Mouse (Mus musculus) layer of hippocampus, adult 11-12 months (tissue): ENCODE results near the gene Psmd11.
"Not testable (repeated sequence)": the region's sequence is repeated elsewhere in the genome, so short reads cannot be mapped to it uniquely, and the experiment has no call there.

Source experiments
- DNase-seq: peaks from one replicate; pipeline ENCODE4 v3.0.0; 2022; ENCODE audit warnings: low spot score

Psmd11 gene

DNA sequence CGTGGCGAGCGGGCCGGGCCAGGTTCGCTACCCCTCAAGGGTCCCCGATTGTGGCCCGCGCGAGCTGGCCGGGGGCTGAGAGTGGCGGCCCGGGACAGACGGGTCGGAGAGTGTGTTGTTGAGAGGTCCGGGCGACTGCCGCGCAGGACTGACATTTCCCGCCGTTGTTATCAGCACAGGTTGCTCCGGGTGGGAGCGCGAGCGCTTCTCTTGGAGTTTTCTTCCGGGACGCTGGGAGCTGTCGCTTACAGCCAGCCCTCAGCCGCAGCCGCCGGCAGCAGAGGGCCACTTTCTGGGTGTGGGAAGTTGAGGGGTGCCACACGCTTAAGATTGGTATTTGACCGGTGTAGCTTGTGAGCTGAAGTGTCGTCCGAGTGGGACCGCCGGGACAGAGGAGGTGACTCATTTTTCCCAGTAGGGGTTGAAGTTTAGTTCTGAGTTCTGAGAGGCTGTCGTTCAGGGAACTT, 627 bp downstream of the Psmd11 start:
- peak; percentile 40 for DNase-seq

DNA sequence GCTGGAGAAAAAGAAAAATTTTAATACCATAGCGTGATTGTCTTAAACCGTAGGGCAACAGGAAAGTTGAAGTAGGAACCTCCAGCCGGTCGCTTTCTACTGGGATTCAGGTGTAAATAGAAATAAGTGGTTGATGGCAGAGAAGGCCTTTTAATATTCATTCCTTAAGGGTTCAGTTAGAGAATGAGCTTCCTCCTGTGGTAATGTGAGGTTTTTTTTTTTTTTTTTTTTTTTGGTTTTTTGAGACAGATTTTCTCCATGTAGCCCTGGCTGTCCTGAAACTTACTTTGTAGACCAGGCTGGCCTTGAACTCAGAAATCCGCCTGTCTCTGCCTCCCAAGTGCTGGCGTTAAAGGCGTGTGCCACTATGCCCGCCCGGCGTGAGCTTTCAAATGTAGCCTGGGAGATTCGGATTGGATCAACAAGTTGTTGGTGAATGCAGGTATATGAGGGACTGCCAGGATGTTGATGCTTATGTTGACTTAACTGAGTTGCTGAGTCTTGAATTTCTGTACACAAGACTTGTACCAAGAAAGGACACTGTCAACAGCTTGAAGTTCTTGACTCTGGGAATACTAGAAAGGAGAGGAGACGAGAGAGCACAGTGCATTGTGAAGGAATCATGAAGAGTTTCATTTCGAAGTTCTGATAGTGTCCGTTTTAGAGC, 1.2 kb downstream of the Psmd11 start:
- no peak for DNase-seq

DNA sequence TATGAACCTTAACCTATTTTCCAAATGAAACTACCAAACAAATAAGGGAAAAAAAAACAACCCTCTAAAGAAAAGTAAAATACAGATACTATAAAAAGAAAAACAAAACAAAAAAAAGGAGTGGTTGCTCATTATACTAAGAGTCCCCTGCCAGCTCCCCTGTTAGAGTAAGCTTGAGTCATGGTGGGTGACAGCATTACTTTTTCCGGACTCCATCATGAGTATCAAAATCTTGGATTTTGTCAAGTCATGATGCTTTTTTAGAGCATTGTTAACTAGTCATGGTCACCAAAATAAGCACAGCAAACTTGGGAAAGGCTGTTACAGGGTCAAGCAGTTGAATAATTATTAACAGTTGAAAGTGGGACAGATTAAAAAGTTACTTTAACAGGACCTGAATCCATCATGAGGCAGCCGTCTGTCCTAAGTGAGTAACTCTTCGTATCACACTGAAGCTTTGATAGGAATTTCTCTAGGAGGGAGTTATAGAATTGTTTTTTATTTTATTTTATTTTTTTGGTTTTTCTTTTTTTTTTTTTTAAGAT, 2.0 kb downstream of the Psmd11 start:
- no peak for DNase-seq

DNA sequence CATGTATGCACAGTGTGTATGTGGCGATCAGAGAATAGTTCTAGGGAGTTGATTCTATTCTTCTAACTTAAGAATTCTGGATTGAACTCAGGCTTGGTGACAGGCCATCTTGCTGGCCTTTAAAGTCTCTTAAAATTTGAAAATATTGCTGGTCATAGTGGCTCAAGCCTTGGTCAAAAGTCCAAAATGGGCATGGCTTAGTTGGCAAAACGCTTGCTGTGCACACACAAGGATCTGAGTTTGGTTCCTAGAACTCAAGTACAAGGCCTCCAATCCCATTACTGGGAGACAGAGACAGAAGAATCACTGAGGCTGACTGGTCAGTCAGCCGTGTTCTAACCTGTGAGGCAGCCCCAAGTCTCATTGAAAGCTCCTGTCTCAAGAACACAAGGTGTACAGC, 18.5 kb downstream of the Psmd11 start:
- no peak for DNase-seq

DNA sequence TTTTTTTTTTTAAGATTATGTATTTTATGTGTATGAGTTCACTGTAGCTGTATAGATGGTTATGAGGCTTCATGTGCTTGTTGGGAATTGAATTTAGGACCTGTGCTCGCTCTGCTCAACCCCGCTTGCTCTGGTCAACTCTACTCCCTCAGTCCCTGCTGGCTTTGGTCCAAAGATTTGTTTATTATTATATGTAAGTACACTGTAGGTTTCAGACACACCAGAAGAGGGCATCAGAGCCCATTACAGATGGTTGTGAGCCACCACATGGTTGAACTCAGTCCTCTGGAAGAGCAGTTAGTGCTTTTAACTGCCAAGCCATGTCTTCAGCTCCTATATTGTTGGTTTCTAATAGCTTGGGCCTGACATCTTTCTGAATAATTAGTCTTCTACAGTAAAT, 21.4 kb downstream of the Psmd11 start:
- no peak for DNase-seq

DNA sequence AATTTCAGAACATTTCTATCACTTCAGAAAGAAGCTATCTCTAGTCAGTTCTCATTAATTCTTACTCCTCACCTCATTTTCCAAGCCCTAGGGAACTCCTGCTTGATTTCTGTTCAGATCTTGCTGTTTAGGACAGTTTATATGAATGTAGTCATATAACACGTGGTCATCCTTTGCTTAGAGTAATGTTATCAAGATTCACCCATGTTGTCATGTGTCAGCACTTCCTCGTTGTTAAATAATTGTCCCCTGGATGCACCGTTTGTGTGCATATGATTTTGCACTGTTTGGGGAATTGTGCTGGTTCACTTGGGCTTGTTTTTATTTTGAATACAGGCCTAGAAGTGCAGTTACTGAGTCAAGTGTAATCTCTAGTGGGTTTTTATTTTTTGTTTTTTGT, 23.8 kb downstream of the Psmd11 start:
- no peak for DNase-seq

DNA sequence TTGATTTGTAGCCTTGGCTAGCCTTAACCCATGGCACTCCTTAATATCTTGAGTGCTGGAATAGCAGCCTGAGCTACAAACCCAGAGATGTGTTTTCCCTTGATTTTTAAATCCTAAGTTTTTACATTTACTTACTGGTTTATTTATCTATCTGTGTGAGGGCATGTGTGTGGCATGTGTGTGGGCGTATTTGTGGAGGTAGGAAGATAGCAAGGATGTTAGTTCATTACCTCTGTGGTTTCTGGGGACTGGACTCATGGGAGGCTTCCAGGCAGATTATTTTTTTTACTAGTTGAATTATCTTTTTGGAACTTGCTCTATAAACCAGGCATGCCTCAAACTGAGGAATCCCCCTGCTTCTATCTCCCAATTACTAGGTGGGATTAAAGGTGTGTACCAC, 24.8 kb downstream of the Psmd11 start:
- DNase-seq = no peak

DNA sequence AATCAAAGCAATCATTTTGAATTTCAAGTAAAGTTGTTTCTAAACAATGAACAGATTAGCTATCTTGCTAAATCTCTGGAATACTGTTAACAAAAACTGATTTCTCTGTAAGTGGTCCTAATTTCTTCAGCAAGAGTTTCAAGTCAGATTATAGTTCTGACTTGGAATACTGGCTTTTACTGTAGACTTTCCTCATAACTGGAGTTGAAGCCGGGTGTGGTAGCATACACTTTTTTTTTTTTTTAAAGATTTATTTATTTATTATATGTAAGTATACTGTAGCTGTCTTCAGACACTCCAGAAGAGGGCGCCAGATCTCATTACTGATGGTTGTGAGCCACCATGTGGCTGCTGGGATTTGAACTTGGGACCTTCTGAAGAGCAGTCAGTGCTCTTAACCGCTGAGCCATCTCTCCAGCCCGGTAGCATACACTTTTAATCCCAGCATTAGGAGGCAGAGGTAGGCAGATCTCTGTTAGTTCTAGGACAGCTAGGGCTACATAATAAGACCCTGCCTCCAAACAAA, 35.3 kb downstream of the Psmd11 start:
- DNase-seq = not testable (repeated sequence)

DNA sequence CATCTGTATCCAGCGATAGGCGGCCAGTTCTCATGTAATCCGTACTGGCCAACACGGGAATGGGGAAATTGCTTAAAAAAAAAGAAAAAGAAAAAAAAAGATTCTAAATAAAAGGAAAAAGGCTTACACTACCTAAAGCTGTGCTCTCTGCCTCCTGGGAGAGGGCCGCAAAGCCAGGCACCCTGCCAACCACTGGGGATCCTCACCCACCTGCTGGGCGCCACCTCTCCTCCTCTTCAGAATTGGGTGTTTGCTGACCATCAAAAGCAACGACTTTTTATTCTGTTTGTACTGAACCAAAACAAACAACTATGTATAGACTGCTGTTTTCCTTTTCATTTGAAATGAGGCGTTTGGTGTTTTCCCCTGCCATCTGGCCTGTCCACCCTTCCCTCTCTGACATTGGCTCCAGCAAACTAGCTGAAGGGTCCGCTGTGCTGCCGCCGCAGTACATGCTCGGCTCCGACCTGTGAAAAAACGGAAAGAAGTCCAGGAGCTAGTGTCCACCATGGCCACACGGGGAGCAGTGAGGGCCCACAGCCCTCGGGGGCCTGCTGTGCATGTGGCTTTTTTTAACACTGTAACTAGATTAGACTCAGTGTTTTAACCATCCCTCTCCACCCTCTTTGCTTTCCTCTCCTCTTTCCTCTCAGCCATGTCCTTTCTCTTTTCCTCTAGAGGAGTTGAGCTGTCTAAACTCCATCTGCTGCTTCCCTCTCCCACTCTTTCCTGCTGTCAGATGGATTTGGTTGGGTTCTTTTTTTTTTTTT, 43.6 kb downstream of the Psmd11 start:
- DNase-seq = no peak

DNA sequence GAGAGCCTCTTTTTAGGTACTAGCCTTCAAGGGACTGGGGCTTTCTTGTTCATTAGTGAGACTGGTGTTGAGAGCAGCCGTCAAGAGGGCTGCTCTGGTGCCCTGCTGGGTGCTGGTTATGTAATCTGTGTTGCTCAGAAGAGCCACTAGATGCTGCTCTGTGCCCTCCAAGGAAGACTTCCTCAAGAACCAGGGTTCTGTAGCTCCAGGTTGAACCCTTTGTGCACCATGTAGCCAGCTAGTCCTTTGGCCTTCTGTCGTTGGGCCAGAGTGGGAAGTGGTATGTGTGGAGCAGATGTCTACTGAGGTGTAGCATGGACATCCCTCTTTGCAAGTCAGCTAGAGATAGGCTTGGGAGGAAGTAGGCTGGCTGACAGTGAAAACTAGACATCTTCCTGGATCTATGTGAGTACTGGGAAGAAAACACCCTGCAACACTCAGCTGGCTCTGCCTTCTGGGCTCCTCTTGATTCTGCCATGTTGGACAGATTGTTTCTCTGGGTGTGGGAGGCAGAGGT, 45.8 kb downstream of the Psmd11 start:
- peak; percentile 60 for DNase-seq

DNA sequence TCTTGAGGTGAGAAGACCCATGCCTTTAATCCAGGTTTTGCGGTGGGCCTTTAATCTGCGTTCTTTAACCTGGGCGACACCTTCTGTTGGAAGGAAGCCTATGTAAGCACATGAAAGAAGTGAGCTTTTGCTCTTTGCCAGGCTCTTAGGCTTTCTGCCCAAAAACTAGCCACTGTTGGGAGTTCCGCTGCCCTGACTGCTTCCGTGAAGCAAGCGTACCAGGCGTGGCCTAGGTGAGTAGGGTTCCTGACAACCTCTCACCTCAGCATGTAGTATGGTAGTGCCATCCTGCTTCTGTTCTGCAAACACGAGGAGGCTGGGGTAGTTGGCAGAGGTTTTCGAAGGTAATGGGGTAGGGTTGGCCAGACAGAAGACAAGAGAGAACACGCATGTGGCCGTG, 46.4 kb downstream of the Psmd11 start:
- no peak for DNase-seq

DNA sequence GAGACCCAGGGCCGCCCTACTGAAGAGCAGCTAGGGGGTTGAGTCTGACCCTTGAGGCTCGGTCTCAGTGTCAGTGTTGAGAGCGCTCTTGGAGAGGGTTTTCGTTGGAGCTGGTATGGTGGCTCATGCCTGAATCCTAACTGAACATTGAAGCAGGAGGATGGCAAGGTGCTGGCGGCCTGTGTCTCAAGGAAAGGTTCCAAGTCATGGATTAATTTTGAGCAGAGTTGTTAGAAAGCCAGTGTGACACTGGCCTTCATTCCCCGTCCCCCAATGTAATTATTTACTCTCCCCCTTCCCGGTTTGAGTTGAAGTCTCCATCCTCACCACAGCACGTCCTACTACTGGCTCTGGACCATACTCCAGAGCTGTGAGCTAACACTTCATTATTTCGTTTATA, 47.1 kb downstream of the Psmd11 start:
- no peak for DNase-seq

DNA sequence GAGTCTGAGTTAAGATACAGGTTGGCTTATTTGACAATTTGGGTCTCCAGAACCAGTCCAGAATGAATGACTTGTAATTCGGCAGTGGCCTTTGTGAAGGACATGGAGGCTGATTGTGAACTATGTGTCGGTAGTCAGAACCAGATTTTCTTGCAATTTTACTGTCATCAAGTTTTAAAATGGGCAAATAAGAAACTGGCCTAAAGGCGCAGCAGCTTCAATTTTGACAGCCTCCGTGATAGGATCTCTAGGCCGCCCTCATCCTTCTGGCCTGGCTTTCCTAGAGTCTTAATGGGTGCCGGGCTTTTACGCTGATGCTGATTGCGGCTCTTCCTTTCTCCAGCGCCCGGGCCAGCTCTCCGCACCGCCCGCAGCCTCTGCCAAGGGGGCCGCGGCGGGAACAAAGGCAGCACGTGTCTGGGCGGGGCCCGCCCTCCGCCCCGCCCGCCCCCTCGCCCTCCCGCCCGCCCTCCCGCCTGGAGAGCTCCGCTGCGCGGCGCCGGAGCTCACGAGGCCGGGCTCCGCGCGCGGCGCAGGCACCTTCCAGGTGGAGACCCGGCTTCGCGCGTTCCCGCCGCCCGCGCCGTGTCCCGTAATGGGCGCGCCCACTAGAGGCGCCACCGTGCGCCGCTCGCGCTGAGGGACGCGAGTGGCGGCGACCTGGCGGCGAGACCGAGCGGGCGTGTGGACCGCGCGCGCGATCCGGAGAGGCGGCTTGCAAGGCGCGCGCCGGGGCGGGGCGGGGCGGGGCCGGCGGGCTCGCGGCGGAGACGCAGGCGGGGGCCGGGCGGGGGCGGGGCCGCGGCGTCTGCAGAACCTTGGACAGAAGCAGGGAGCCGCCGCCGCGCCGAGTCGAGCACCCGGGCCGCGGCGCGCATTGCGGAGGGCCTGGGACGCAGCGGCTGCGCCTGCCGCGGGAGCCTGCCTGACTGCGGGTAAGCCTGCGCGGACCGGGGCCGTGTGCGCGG, 48.1 kb downstream of the Psmd11 start, which contains the start of gene Cdk5r1:
Gene Cdk5r1, plus strand, starts transcription at position 802 of the 968 bp plus-strand sequence.
- DNase-seq = peak; percentile 92

DNA sequence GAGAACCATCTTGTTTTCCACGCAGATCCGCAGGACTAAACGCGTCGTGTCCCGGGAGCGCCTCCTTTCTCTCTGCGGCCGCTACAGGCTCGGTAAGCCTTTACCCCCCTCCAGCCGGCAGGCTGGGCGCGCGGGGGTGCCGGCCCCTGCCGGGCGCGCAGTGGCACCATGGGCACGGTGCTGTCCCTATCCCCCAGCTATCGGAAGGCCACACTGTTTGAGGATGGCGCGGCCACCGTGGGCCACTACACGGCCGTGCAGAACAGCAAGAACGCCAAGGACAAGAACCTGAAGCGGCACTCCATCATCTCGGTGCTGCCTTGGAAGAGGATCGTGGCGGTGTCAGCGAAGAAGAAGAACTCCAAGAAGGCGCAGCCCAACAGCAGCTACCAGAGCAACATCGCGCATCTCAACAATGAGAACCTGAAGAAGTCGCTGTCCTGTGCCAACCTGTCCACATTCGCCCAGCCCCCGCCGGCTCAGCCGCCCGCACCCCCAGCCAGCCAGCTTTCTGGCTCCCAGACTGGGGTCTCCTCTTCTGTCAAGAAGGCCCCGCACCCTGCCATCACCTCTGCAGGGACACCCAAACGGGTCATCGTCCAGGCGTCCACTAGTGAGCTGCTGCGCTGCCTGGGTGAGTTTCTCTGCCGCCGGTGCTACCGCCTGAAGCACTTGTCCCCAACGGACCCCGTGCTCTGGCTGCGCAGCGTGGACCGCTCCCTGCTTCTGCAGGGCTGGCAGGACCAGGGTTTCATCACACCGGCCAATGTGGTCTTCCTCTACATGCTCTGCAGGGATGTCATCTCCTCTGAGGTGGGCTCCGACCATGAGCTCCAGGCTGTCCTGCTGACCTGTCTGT, 49.2 kb downstream of the Psmd11 start:
- DNase-seq = no peak

DNA sequence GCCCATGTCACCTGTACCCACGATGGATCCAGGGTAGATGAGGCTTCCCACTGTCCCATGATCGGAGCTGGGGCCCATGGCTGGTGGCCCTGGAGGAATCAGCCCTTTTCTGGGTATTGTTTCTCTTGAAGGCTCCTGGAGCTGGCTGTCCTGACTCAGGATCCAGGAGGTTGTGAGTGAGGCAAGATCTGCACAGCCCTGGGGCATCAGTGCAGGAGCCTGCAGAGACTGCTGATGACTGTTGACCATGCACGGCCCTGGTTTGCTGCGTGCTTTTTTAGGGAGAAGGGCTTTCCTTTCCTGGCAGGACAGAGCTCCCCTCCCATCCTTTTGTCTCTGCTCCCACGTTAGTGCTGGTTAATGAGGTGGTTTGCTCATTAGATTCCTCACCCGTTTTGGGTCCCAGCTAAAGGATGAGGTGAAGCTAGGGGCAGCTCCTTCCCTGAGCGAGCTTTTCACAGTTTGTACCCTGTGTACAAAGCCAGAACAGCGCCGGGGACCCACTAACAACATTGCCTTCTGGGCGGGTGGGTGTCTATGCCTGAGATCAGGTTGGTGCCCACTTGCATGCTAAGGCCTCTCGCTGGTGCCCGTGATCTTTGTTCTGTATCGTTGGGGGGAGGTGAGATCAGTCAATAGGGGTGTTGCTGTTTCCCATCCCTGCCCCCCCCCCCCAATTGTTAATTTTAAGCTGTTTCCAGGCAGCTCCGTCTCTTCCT, 50.4 kb downstream of the Psmd11 start:
- DNase-seq = no peak

DNA sequence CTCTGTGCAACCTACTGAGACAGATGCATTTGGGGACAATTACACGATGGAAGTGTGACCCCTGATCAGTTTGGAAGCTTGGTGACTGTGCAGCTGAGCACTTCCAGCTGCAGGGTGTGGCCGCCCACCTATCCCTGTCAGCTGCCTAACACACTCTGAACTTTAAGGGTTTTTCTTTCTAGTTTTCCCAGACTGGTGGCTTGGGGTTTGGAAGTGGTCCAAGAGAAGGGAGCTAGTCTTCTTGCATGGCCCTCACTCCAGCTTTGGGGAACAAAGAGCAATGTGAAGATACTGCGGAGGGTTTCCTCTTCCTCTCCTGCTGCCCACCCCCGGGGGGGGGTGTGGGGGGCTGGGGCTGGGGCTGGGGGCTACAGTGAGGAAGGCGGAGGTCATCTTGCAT, 51.0 kb downstream of the Psmd11 start:
- DNase-seq = peak; percentile 57

DNA sequence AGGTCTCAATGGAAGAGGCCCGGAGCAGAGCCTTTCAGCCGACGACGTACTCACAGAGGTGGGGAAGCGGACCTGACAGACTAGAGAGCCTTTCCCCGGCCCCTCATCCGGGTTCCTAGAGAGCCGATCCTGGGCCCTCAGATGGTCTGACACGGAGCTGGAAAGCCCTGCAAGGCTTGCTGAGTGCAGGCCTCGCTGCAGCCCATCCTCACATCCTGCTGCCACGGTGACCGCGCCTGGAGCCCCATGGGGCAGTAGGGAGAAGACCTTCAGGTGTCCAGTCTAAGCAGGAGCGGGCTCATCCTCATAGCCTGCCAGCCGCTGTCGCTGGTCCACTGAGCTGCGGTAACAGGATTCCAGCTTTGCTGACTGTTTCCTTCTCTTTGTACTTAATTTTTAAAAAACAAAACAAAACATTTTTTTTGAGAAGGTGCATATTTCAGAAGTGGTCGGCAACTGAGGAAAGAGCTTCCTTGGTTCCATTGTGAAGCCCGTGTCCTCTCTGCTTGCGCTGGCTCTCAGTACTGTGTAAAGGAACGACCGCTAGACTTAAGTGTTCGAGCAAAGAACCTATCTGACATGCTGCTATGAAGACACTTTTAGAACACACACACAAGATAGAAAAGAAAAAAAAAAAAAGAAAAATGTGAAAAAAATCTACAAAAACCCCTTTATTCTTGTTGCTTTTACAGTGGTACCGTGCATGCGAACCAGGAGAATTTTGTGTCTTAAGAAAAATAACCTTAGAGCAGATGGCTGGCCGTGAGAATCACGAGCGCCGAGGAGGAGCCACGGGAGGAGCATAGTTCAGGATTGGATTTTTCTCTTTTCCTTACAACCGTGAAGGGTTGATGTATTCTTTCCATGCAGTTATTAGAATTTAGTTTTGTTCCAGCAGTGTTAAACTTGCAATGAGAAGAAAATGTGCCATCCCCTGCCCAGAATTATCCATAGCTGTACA, 51.8 kb downstream of the Psmd11 start:
- no peak for DNase-seq

DNA sequence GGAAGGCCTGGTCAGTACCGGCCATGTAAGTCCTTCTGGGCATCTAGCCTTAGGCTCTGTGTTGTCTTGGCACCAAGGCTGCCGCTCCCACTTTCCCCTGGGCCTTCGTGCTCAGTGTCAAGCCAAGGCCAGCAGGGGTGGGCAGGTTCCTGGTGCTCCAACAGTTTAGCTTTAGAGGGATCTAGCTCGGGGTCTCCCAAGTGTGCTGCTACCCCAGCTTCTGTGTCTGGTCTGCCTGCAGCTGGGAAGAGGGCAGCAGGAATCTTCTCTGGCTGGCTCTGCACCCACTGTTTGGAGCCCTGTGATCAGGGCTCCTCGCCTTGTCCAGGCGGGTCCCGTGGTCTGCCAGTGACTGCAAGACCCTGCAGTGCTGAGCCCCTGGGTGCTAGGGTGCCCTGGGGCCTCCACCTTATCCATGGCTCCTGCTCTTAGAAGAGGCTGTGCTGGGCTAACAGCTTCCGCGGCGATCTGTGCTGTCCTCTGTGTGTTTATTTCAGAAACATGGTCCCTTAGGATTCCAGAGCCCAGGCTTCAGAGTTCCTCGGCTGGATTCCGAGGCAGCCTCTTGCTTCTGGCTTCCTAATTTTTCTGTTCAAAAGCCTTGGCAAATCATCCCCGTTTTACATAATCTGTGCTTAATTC, 53.1 kb downstream of the Psmd11 start:
- DNase-seq = no peak
